In genomic region chr13:42144627-42145026, GRCm38 (mm10) we compare ENCODE assay signal across 13 mouse cellular contexts.
A peak's percentile ranks its signal among the peaks of the same experiment; 100 is the strongest.
DNase-seq lines count a peak whose midpoint lies in the region; ATAC-seq and TF ChIP-seq lines count a peak whose summit lies in the region.
"Had no signal": no experiment of that assay in that cellular context is flagged by ENCODE, and none has a peak within 500 bp of the region (broad histone marks: within the 10 kb centered on the region; RNA-seq: fewer than 3 reads in every experiment).

No protein-coding gene starts in this region.

- TF ChIP-seq POLR2A in lung, adult 2 months (IDR thresholded peaks at IDR 0.05; ENCODE audit: borderline replicate concordance, extremely low read depth, low read depth, low read length) = no peak

- no peak for DNase-seq in cerebellum, postnatal 4 days (ENCODE audit: low spot score in 2 of 2)
- no peak for DNase-seq in lung, adult 2 months
- DNase-seq in lung, adult 18-20 months = no peak
- peak; percentile 27 for DNase-seq in lung, postnatal 14 days
- DNase-seq in thymus, postnatal 4 days = peak; percentile 64
- no peak for DNase-seq in adrenal gland, adult (ENCODE audit: inconsistent age in 2 of 2, low spot score in 1 of 2)
- no peak for DNase-seq in testis, postnatal 14 days (ENCODE audit: low spot score)
- DNase-seq: adrenal gland, postnatal 25 days; cerebellum, postnatal 36 days had no signal

- H3K4me3 ChIP-seq in lung, adult 2 months (replicated peaks; ENCODE audit: extremely low read depth, low read depth, low read length) = no peak overlapping the region
- H3K4me3 ChIP-seq: hindbrain, embryonic 15.5 days; liver, embryonic 15.5 days; myocyte had no signal

- WGBS in lung, adult 2 months = 74% methylated on average over 3 of the region's 3 CpGs

- TF ChIP-seq CTCF in lung, adult 2 months (IDR thresholded peaks at IDR 0.05; ENCODE audit: insufficient read depth, low read length) = peak; percentile 37

- ATAC-seq in cerebellum, adult (ENCODE audit: insufficient number of reproducible peaks, low FRiP score, low TSS enrichment) = peak; percentile 33; the same call in 1 of the 2 replicates

- H3K4me1 ChIP-seq in lung, adult 2 months (ENCODE audit: control insufficient read depth, insufficient read depth, low read length) = peaks cover 6% of the 10 kb centered on the region

Comparison
In these comparisons a context has a peak if more than half of its experiments do, and no peak if none do; other contexts are left out.
1. DNase-seq: peak in lung, postnatal 14 days (single experiment) and thymus, postnatal 4 days (single experiment); none in cerebellum, postnatal 4 days (0 of 2), lung, adult 2 months (single experiment), lung, adult 18-20 months (0 of 2), adrenal gland, adult (0 of 2) and testis, postnatal 14 days (single experiment).